Mouse (Mus musculus) megakaryocyte progenitor cell, adult 5-6 weeks (primary cell): ENCODE data around the gene Rnf212b. TPM values are rescaled to one million over a fixed set of nuclear protein-coding genes. Genes with fewer than 3 reads are reported as not detected.

Experiments used
- total RNA-seq, 2 experiments: library from RNA; stranded (forward) in 1 of 2; stranded (reverse) in 1 of 2; fragments of 157-497, 149-512 nt in 1 of 2; fragments of 200-1000 nt in 1 of 2; gene quantifications; 2 replicates each; pipeline versions ENCODE4 v1.2.3 to v1.2.4; 2015 to 2017

Gene Rnf212b
- total RNA-seq, 2 experiments from 2014 or later = not detected

Other genes starting within 250 kb of the Rnf212b start
- gene Ajuba, start 236.6 kb upstream of the Rnf212b start, total RNA-seq (2015) = 1.2 and 2.1 TPM in 2 replicates
- gene Ajuba, start 236.6 kb upstream of the Rnf212b start, total RNA-seq (2017) = 0.29 and 1.2 TPM in 2 replicates
- 6.9 and 14.0 TPM in 2 replicates for gene 4931414P19Rik, start 208.1 kb upstream of the Rnf212b start, total RNA-seq (2015)
- gene 4931414P19Rik, start 208.1 kb upstream of the Rnf212b start, total RNA-seq (2017) = 5.1 TPM in 2 replicates
- 189 and 217 TPM in 2 replicates for gene Psmb5, start 196.1 kb upstream of the Rnf212b start, total RNA-seq (2015)
- 58.9 and 64.6 TPM in 2 replicates for gene Psmb5, start 196.1 kb upstream of the Rnf212b start, total RNA-seq (2017)
- gene Psmb11, start 192.7 kb upstream of the Rnf212b start, total RNA-seq (2015) = not detected in 2 replicates
- gene Psmb11, start 192.7 kb upstream of the Rnf212b start, total RNA-seq (2017) = 0.04 TPM in 1 of 2 replicates, not detected in the other
- not detected in 2 replicates for gene Gm17606, start 173.2 kb upstream of the Rnf212b start, total RNA-seq (2015)
- not detected in 2 replicates for gene Gm17606, start 173.2 kb upstream of the Rnf212b start, total RNA-seq (2017)
- 0.39 and 0.62 TPM in 2 replicates for gene Cdh24, start 172.8 kb upstream of the Rnf212b start, total RNA-seq (2015)
- 0.71 and 0.92 TPM in 2 replicates for gene Cdh24, start 172.8 kb upstream of the Rnf212b start, total RNA-seq (2017)
- gene 1700123O20Rik, start 127.9 kb upstream of the Rnf212b start, total RNA-seq (2015) = 75.7 and 80.2 TPM in 2 replicates
- gene 1700123O20Rik, start 127.9 kb upstream of the Rnf212b start, total RNA-seq (2017) = 47.3 and 52.3 TPM in 2 replicates
- 170 and 177 TPM in 2 replicates for gene Acin1, start 127.2 kb upstream of the Rnf212b start, total RNA-seq (2015)
- 223 and 235 TPM in 2 replicates for gene Acin1, start 127.2 kb upstream of the Rnf212b start, total RNA-seq (2017)
- gene Gm29776, start 115.3 kb upstream of the Rnf212b start, total RNA-seq (2015) = 0.12 TPM in 1 of 2 replicates, not detected in the other
- not detected in 2 replicates for gene Gm29776, start 115.3 kb upstream of the Rnf212b start, total RNA-seq (2017)
- gene Cebpe, start 102.0 kb upstream of the Rnf212b start, total RNA-seq (2015) = 24.2 and 33.5 TPM in 2 replicates
- gene Cebpe, start 102.0 kb upstream of the Rnf212b start, total RNA-seq (2017) = 52.6 and 82.0 TPM in 2 replicates
- gene Slc7a8, start 32.2 kb upstream of the Rnf212b start, total RNA-seq (2015) = 4.7 and 7.7 TPM in 2 replicates
- gene Slc7a8, start 32.2 kb upstream of the Rnf212b start, total RNA-seq (2017) = 1.4 and 2.0 TPM in 2 replicates
- gene Homez, start 56.8 kb downstream of the Rnf212b start, total RNA-seq (2015) = 9.6 and 20.5 TPM in 2 replicates
- 10.0 and 15.0 TPM in 2 replicates for gene Homez, start 56.8 kb downstream of the Rnf212b start, total RNA-seq (2017)
- gene Ppp1r3e, start 63.4 kb downstream of the Rnf212b start, total RNA-seq (2015) = 19.0 and 26.3 TPM in 2 replicates
- gene Ppp1r3e, start 63.4 kb downstream of the Rnf212b start, total RNA-seq (2017) = 2.8 and 5.0 TPM in 2 replicates
- gene Bcl2l2, start 69.2 kb downstream of the Rnf212b start, total RNA-seq (2015) = 3.5 and 4.0 TPM in 2 replicates
- 7.2 and 9.5 TPM in 2 replicates for gene Bcl2l2, start 69.2 kb downstream of the Rnf212b start, total RNA-seq (2017)
- not detected in 2 replicates for gene Gm20521, start 69.3 kb downstream of the Rnf212b start, total RNA-seq (2015)
- gene Gm20521, start 69.3 kb downstream of the Rnf212b start, total RNA-seq (2017) = 0.30 and 1.5 TPM in 2 replicates
- 103 and 113 TPM in 2 replicates for gene Pabpn1, start 78.4 kb downstream of the Rnf212b start, total RNA-seq (2015)
- 320 and 416 TPM in 2 replicates for gene Pabpn1, start 78.4 kb downstream of the Rnf212b start, total RNA-seq (2017)
- gene Slc22a17, start 99.0 kb downstream of the Rnf212b start, total RNA-seq (2015) = 1.3 and 3.0 TPM in 2 replicates
- 1.3 and 1.4 TPM in 2 replicates for gene Slc22a17, start 99.0 kb downstream of the Rnf212b start, total RNA-seq (2017)
- gene Efs, start 112.0 kb downstream of the Rnf212b start, total RNA-seq (2015) = not detected in 2 replicates
- gene Efs, start 112.0 kb downstream of the Rnf212b start, total RNA-seq (2017) = not detected in 2 replicates
- not detected in 2 replicates for gene Il25, start 118.6 kb downstream of the Rnf212b start, total RNA-seq (2015)
- not detected in 2 replicates for gene Il25, start 118.6 kb downstream of the Rnf212b start, total RNA-seq (2017)
- not detected in 2 replicates for gene Cmtm5, start 122.1 kb downstream of the Rnf212b start, total RNA-seq (2015)
- not detected in 2 replicates for gene Cmtm5, start 122.1 kb downstream of the Rnf212b start, total RNA-seq (2017)
- gene Myh6, start 152.8 kb downstream of the Rnf212b start, total RNA-seq (2015) = not detected in 2 replicates
- not detected in 2 replicates for gene Myh6, start 152.8 kb downstream of the Rnf212b start, total RNA-seq (2017)
- not detected in 2 replicates for gene Gm17428, start 162.8 kb downstream of the Rnf212b start, total RNA-seq (2015)
- not detected in 2 replicates for gene Gm17428, start 162.8 kb downstream of the Rnf212b start, total RNA-seq (2017)
- not detected in 2 replicates for gene Myh7, start 180.5 kb downstream of the Rnf212b start, total RNA-seq (2015)
- not detected in 2 replicates for gene Myh7, start 180.5 kb downstream of the Rnf212b start, total RNA-seq (2017)
- 57.0 and 72.1 TPM in 2 replicates for gene Ngdn, start 201.3 kb downstream of the Rnf212b start, total RNA-seq (2015)
- 58.4 and 63.3 TPM in 2 replicates for gene Ngdn, start 201.3 kb downstream of the Rnf212b start, total RNA-seq (2017)